Mouse (Mus musculus) embryonic fibroblast, embryonic 13.5 days (primary cell): ENCODE data around the gene Rhbdd1.

Experiments used
- CTCF ChIP-seq: IDR thresholded peaks from 2 replicates; pipeline ENCODE4 v1.5.1; 2011; ENCODE audit warnings: mild to moderate bottlenecking, control low read depth, low read length, moderate library complexity, borderline replicate concordance; ENCODE audit not compliant: insufficient read depth
- POLR2A ChIP-seq: IDR thresholded peaks from 2 replicates; pipeline ENCODE4 v1.6.1; 2011; ENCODE audit warnings: low read depth, mild to moderate bottlenecking, control low read depth, low read length, moderate library complexity

DNA sequence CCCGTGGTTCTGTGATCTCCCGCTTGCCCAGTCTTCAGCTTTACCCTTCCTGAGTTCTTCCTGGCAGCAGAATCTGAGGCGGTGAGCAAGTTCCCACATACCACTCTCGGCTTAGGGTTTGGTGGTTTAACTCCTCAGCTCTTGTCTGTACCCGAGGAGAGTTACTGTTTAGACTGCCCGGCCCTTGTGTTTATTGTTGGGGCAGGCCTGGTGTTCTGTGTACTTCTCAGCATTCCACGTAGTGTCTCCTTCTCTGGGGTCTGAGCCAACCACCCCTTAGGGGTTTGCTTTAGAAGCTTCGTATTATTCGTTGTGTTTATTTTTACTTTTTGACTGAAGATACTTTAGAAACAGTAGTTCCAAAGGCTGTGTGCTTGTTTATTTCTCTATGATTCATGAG lies 68.8 kb downstream of the Rhbdd1 start:
- no peak for TF ChIP-seq POLR2A
- TF ChIP-seq CTCF, result no peak
